Mouse (Mus musculus): Measurements from ENCODE around the gene Mthfd1l.

Gene Mthfd1l

GRCm38 (mm10) chr10:3974380-3974779, 1.5 kb downstream of the Mthfd1l start:
- in situ Hi-C loops (cut with MboI; ENCODE audit: unreplicated experiment in 2 of 2): loop anchor here in 1 of 2 experiments (10.0 kb wide), 1 partner anchor 1850 kb away; the partner anchor contains the start of gene Mtrf1l

GRCm38 (mm10) chr10:3975898-3976622, 3.1 kb downstream of the Mthfd1l start:
- in situ Hi-C loops (cut with MboI; ENCODE audit: unreplicated experiment in 2 of 2): loop anchor here (10.0 to 25.0 kb wide), 3 partner anchors 611 to 1849 kb away; partner anchors contain the start of gene Mtrf1l (in 1 of the 2)

- in situ Hi-C loops (cut with MboI; ENCODE audit: unreplicated experiment in 2 of 2): loop anchor here (10.0 to 25.0 kb wide), 3 partner anchors 611 to 1848 kb away; partner anchors contain the start of gene Mtrf1l (in 1 of the 2)
Observed at GRCm38 (mm10) chr10:3976623-3977010, 3.7 kb downstream of the Mthfd1l start.

GRCm38 (mm10) chr10:3978326-3978725, 5.4 kb downstream of the Mthfd1l start:
- in situ Hi-C loops (cut with MboI; ENCODE audit: unreplicated experiment in 2 of 2): loop anchor here (10.0 to 25.0 kb wide), 3 partner anchors 609 to 1846 kb away; partner anchors contain the start of gene Mtrf1l (in 1 of the 2)

GRCm38 (mm10) chr10:3978792-3979488, 6.0 kb downstream of the Mthfd1l start:
- in situ Hi-C loops (cut with MboI; ENCODE audit: unreplicated experiment in 2 of 2): loop anchor here (10.0 to 25.0 kb wide), 3 partner anchors 608 to 1846 kb away; partner anchors contain the start of gene Mtrf1l (in 1 of the 2)

- in situ Hi-C loops (cut with MboI; ENCODE audit: unreplicated experiment in 2 of 2): loop anchor here (10.0 to 25.0 kb wide), 3 partner anchors 607 to 1815 kb away; no protein-coding TSS in a partner anchor
Observed at GRCm38 (mm10) chr10:3980231-3980630, 7.3 kb downstream of the Mthfd1l start.

- in situ Hi-C loops (cut with MboI; ENCODE audit: unreplicated experiment in 2 of 2): loop anchor here (5.0 to 25.0 kb wide), 7 partner anchors 597 to 1484 kb away; no protein-coding TSS in a partner anchor
Observed at GRCm38 (mm10) chr10:3990295-3990883, 17.5 kb downstream of the Mthfd1l start.

- in situ Hi-C loops (cut with MboI; ENCODE audit: unreplicated experiment in 2 of 2): loop anchor here (5.0 to 25.0 kb wide), 7 partner anchors 594 to 1481 kb away; no protein-coding TSS in a partner anchor
Observed at GRCm38 (mm10) chr10:3993365-3994102, 20.6 kb downstream of the Mthfd1l start.

GRCm38 (mm10) chr10:3995277-3995676, 22.4 kb downstream of the Mthfd1l start:
- in situ Hi-C loops (cut with MboI; ENCODE audit: unreplicated experiment in 2 of 2): loop anchor here (5.0 to 25.0 kb wide), 6 partner anchors 352 to 1480 kb away; no protein-coding TSS in a partner anchor

- in situ Hi-C loops (cut with MboI; ENCODE audit: unreplicated experiment in 2 of 2): loop anchor here (5.0 to 25.0 kb wide), 6 partner anchors 351 to 1478 kb away; no protein-coding TSS in a partner anchor
Observed at GRCm38 (mm10) chr10:3996170-3996876, 23.4 kb downstream of the Mthfd1l start.

- in situ Hi-C loops (cut with MboI; ENCODE audit: unreplicated experiment in 2 of 2): loop anchor here (5.0 to 25.0 kb wide), 6 partner anchors 349 to 1477 kb away; no protein-coding TSS in a partner anchor
Observed at GRCm38 (mm10) chr10:3997851-3998426, 25.0 kb downstream of the Mthfd1l start.

GRCm38 (mm10) chr10:4002711-4003110, 29.8 kb downstream of the Mthfd1l start:
- in situ Hi-C loops (cut with MboI; ENCODE audit: unreplicated experiment in 2 of 2): no loop called here

GRCm38 (mm10) chr10:4005191-4005590, 32.3 kb downstream of the Mthfd1l start:
- in situ Hi-C loops (cut with MboI; ENCODE audit: unreplicated experiment in 2 of 2): no loop called here

- in situ Hi-C loops (cut with MboI; ENCODE audit: unreplicated experiment in 2 of 2): no loop called here
Observed at GRCm38 (mm10) chr10:4006296-4007015, 33.5 kb downstream of the Mthfd1l start.

GRCm38 (mm10) chr10:4022628-4023303, 49.8 kb downstream of the Mthfd1l start:
- in situ Hi-C loops (cut with MboI; ENCODE audit: unreplicated experiment in 2 of 2): no loop called here

GRCm38 (mm10) chr10:4026616-4027015, 53.7 kb downstream of the Mthfd1l start:
- in situ Hi-C loops (cut with MboI; ENCODE audit: unreplicated experiment in 2 of 2): no loop called here

GRCm38 (mm10) chr10:4027466-4027865, 54.5 kb downstream of the Mthfd1l start:
- in situ Hi-C loops (cut with MboI; ENCODE audit: unreplicated experiment in 2 of 2): no loop called here

Measured in v-Abl transformed pro-B cells (cell line).